Mouse (Mus musculus) brain, embryonic 14.5 days (tissue): ENCODE data around the gene Gm14325.
"Not testable (repeated sequence)": the region's sequence is repeated elsewhere in the genome, so short reads cannot be mapped to it uniquely, and the experiment has no call there.

ENCODE experiments used
- CTCF ChIP-seq: fragments of 200-500 bp; IDR thresholded peaks from 2 replicates; pipeline ENCODE4 v1.5.1; 2012; ENCODE audit warnings: inconsistent platforms, mild to moderate bottlenecking, moderate library complexity, borderline replicate concordance; ENCODE audit not compliant: insufficient read depth, insufficient read length; ENCODE audit errors: extremely low read depth
- POLR2A ChIP-seq: fragments of 200-500 bp; IDR thresholded peaks from 2 replicates; pipeline ENCODE4 v1.6.1; 2012; ENCODE audit warnings: mild to moderate bottlenecking, inconsistent platforms, borderline replicate concordance; ENCODE audit not compliant: poor library complexity, insufficient read depth, insufficient read length, severe bottlenecking; ENCODE audit errors: extremely low read depth

DNA sequence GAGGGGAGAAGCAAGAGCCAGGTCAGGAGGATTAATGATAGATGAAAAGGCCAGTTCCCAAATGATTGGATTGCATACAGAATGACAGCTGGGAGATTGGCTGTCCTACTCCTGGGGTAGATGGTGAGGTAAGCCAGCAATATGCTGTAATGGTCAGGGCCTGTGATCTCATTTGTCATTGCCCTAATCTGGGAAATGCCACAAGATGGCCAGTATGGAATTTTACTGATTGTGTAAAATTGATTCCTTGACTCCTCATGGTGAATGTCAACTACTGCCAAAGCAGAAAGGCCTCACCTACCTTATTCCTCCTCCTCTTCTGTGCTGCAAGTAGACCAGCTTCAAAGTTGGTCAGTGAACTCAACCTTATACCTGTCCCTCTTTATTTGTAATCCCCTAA lies 3.4 kb downstream of the Gm14325 start:
- TF ChIP-seq CTCF, POLR2A: not testable (repeated sequence)
